Mouse (Mus musculus) heart, postnatal 0 days (tissue): Measurements from ENCODE around the gene Cwh43.

Experiments
- CTCF ChIP-seq: IDR thresholded peaks from 2 replicates; pipeline ENCODE4 v1.5.1; 2016; ENCODE audit warnings: antibody characterized with exemption, control low read depth, low read depth
- EP300 ChIP-seq: IDR thresholded peaks from 2 replicates; pipeline ENCODE4 v1.6.1; 2016; ENCODE audit warnings: antibody characterized with exemption, low read depth

DNA sequence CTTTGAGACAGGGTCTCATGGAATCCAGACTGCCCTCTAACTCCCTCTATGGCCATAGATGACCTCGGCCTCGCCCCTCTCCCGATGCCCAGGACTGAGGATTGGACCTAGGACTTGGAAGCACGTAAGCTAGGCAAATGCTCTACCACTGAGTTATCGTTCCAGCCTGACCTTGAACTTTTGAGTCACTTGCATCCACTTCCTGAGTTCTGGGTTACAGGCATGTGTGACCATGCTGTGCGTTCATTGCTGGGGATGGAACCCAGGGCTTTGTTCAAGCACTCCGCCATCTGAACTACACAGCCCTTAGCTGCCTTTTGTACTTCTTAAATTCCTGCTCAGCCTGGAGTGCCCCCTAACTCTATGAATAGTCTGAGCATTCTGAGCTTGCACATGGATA, 29.4 kb upstream of the Cwh43 start:
- TF ChIP-seq EP300 (no peak), CTCF (no peak)
